Mouse (Mus musculus): Measurements from ENCODE around the gene Chil1. TPM values are rescaled to one million over a fixed set of nuclear protein-coding genes. Genes with fewer than 3 reads are reported as not detected.

Gene Chil1
- 0.85 and 1.4 TPM in 2 replicates for polyA plus RNA-seq (2015; fragmentation: Nextera tagmentation; extraction: Ambion mirVana)

DNA sequence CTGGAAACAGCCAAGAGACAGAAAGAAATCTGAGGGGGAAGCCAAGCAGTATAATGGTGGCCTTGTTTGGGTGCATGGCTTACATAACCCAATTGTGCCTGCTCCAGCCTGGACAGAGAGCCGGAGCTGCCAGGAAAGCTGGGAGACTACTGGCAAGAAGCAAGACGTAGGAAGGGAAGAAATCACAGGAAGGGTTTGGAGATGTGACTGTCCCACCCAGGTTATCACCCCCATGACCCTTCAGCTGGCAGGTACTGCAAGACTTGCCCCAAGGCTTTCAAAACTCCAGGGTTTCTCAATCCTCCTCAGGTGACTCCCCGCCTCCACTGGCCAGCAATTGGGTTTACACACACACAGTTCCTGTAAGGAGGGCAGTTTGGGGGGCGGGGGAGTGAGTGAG is at the start of gene Chil1:
Gene Chil1 (plus strand): TSS at position 152 of the 400 bp plus-strand sequence.
- Histone ChIP-seq H3K36me3 (ENCODE audit: insufficient read depth, low read length) (no peaks in the 10 kb centered on the region), H3K27ac (ENCODE audit: low read length) (no peak within 1 kb of the TSS), H3K9me3 (ENCODE audit: low read length) (no peaks in the 10 kb centered on the region), H3K9ac (replicated peaks; ENCODE audit: low read length) (no peak within 1 kb of the TSS), H3K4me3 (ENCODE audit: low read length) (no peak within 1 kb of the TSS), H3K27me3 (ENCODE audit: insufficient read depth, low read length) (no peaks in the 10 kb centered on the region), H3K4me1 (ENCODE audit: insufficient read depth, low read length) (no peaks in the 10 kb centered on the region), H3K4me2 (replicated peaks; ENCODE audit: low read depth, low read length) (no peak within 1 kb of the TSS)
- WGBS, result 70% methylated on average over 4 of the region's 4 CpGs
- ATAC-seq (ENCODE audit: low FRiP score, low TSS enrichment), result no peak

DNA sequence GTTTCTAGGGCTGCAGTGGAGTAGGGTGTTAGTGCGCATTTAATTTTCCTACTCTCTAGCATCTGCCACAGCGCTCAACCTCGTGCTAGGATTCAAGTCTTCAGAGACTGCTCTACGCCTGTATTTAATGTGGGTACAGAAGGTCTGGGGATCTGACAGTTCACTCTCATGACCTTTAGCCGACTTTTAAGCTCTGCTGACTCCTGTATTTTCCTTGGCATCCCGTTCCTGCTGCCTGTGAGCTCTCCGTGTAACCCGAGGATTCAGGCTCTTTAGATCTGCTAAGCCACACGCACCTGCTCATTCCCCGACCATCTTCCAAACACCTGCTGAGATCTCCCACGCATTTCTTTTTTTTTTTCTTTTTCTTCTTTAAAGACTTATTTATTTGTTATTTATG is 48.7 kb upstream of the Chil1 start:
- Histone ChIP-seq H3K27me3 (ENCODE audit: insufficient read depth, low read length) (no peaks in the 10 kb centered on the region), H3K27ac (ENCODE audit: low read length) (no peak overlapping the region), H3K9ac (replicated peaks; ENCODE audit: low read length) (no peak overlapping the region), H3K4me3 (ENCODE audit: low read length) (no peak overlapping the region), H3K4me1 (ENCODE audit: insufficient read depth, low read length) (peaks cover 6% of the 10 kb centered on the region; the same call in 1 of the 2 replicates), H3K9me3 (ENCODE audit: low read length) (peaks cover 3% of the 10 kb centered on the region; the same call in 1 of the 2 replicates), H3K4me2 (replicated peaks; ENCODE audit: low read depth, low read length) (no peak overlapping the region), H3K36me3 (ENCODE audit: insufficient read depth, low read length) (no peaks in the 10 kb centered on the region)
- WGBS, result 33% methylated on average over 11 of the region's 11 CpGs
- ATAC-seq (ENCODE audit: low FRiP score, low TSS enrichment), result no peak

DNA sequence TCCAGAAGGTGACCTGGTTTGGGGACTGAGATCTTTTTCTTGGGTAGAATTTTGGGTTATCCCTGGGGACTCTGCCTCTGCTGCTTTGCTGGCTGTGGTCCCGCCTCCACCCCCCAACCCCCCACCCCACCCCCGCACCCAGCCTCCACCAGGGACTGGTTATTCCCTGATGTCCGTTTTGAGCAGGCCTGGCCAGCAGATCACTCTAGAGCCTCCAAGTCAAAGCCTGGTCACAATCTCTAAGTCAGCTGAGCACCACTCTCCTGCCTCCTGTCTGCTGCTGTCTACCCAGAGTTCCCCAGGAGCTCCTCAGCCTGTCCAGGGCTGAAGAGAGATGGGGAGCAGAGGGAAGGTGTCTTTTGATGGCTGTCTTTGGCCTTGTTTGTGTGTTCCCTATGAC is 45.6 kb upstream of the Chil1 start:
- Histone ChIP-seq H3K36me3 (ENCODE audit: insufficient read depth, low read length) (no peaks in the 10 kb centered on the region), H3K4me2 (replicated peaks; ENCODE audit: low read depth, low read length) (no peak overlapping the region), H3K4me3 (ENCODE audit: low read length) (no peak overlapping the region), H3K4me1 (ENCODE audit: insufficient read depth, low read length) (peaks cover 6% of the 10 kb centered on the region; the same call in 1 of the 2 replicates), H3K27me3 (ENCODE audit: insufficient read depth, low read length) (no peaks in the 10 kb centered on the region), H3K27ac (ENCODE audit: low read length) (no peak overlapping the region), H3K9me3 (ENCODE audit: low read length) (no peaks in the 10 kb centered on the region), H3K9ac (replicated peaks; ENCODE audit: low read length) (no peak overlapping the region)
- WGBS, result 63% methylated on average over 3 of the region's 3 CpGs
- no peak for ATAC-seq (ENCODE audit: low FRiP score, low TSS enrichment)

DNA sequence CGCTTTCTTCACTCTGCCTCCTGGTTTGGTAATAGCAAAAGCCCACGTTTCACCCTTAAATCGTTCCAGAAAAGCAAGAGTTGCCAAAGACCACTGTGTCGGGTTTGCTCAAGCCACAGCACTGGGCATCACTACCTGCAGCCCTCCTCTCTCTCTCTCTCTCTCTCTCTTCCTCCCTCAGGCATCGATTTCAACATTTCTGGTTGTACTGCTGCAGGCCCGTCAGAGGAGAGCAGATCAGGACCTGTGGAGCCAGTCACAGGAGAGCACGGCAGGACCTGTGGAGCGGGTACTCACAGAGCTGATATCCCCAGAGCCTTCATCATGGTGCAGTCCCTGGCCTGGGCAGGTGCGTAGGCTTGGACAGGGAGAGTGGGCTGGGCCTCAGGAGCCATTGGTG is 43.6 kb upstream of the Chil1 start:
- Histone ChIP-seq H3K4me1 (ENCODE audit: insufficient read depth, low read length) (peaks cover 3% of the 10 kb centered on the region; the same call in 1 of the 2 replicates), H3K4me3 (ENCODE audit: low read length) (no peak overlapping the region), H3K9ac (replicated peaks; ENCODE audit: low read length) (no peak overlapping the region), H3K27ac (ENCODE audit: low read length) (no peak overlapping the region), H3K4me2 (replicated peaks; ENCODE audit: low read depth, low read length) (no peak overlapping the region), H3K9me3 (ENCODE audit: low read length) (no peaks in the 10 kb centered on the region), H3K36me3 (ENCODE audit: insufficient read depth, low read length) (no peaks in the 10 kb centered on the region), H3K27me3 (ENCODE audit: insufficient read depth, low read length) (no peaks in the 10 kb centered on the region)
- 81% methylated on average over 9 of the region's 9 CpGs for WGBS
- ATAC-seq (ENCODE audit: low FRiP score, low TSS enrichment), result no peak

DNA sequence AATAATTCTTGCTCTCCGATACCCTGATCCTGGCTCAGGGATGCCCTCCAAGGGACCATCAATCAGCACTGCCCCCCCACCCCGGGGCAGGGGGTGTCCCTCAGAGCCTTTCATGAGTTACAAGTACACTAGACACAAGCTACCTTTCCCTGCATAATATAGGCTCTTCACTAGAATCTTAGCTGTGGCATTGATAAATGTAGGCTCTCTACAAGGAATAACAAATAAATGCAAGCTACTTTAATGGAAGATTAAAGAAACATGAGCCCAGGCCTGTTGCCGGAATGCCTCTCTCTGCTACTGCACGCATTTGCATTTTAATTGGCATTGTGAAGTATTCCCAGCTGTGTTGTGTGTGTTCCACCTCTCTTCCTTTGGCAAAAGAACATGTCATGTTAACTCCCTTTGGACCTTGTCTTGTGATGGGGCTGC is 39.6 kb upstream of the Chil1 start:
- ATAC-seq (ENCODE audit: low FRiP score, low TSS enrichment), result no peak
- Histone ChIP-seq H3K9me3 (ENCODE audit: low read length) (no peaks in the 10 kb centered on the region), H3K4me3 (ENCODE audit: low read length) (no peak overlapping the region), H3K4me2 (replicated peaks; ENCODE audit: low read depth, low read length) (no peak overlapping the region), H3K4me1 (ENCODE audit: insufficient read depth, low read length) (no peaks in the 10 kb centered on the region), H3K27ac (ENCODE audit: low read length) (no peak overlapping the region), H3K27me3 (ENCODE audit: insufficient read depth, low read length) (no peaks in the 10 kb centered on the region), H3K9ac (replicated peaks; ENCODE audit: low read length) (no peak overlapping the region), H3K36me3 (ENCODE audit: insufficient read depth, low read length) (no peaks in the 10 kb centered on the region)
- WGBS, result 48% methylated on average over 4 of the region's 4 CpGs

DNA sequence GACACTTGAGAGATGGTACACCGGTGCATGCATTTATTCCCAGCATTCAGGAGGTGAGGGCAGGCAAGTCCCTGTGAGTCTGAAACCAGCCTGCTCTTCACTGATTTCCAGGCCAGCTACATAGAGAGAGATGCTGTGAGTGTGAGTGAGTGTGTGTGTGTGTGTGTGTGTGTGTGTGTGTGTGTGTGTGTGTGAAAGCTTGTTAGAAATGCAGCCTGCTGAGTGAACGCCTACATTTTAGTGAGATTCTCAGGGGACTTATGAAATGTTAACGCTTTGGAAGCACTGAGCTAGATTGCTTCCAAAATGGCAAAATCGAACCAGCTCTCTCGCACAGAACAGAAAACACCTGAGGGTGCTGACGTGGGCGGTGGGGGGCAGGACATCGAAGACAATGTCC is 35.9 kb upstream of the Chil1 start:
- Histone ChIP-seq H3K9me3 (ENCODE audit: low read length) (no peaks in the 10 kb centered on the region), H3K4me1 (ENCODE audit: insufficient read depth, low read length) (no peaks in the 10 kb centered on the region), H3K4me3 (ENCODE audit: low read length) (no peak overlapping the region), H3K9ac (replicated peaks; ENCODE audit: low read length) (no peak overlapping the region), H3K36me3 (ENCODE audit: insufficient read depth, low read length) (no peaks in the 10 kb centered on the region), H3K27me3 (ENCODE audit: insufficient read depth, low read length) (no peaks in the 10 kb centered on the region), H3K4me2 (replicated peaks; ENCODE audit: low read depth, low read length) (no peak overlapping the region), H3K27ac (ENCODE audit: low read length) (no peak overlapping the region)
- no peak for ATAC-seq (ENCODE audit: low FRiP score, low TSS enrichment)
- WGBS, result 87% methylated on average over 8 of the region's 8 CpGs

DNA sequence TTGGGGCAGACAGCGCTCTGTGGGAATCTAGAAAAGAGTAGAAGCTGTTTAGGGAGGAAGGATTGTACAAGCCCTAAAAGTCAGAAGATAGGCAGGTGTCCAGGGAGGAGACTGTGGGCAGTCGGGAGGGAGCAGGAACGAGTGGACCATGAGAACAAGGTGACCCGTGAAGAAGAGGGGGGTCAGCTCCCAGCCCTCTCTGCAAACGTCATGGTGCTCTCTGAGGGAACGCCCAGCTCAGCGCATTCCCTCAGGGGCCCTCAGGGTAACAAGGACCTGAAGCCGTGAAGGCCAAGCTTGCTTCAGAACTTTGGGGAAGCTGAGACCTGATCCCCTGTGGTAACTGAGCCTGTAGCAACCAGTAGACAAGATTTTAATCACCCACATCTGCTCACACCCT is 31.9 kb upstream of the Chil1 start:
- Histone ChIP-seq H3K9ac (replicated peaks; ENCODE audit: low read length) (no peak overlapping the region), H3K4me2 (replicated peaks; ENCODE audit: low read depth, low read length) (no peak overlapping the region), H3K27ac (ENCODE audit: low read length) (no peak overlapping the region), H3K27me3 (ENCODE audit: insufficient read depth, low read length) (no peaks in the 10 kb centered on the region), H3K4me3 (ENCODE audit: low read length) (no peak overlapping the region), H3K4me1 (ENCODE audit: insufficient read depth, low read length) (no peaks in the 10 kb centered on the region), H3K36me3 (ENCODE audit: insufficient read depth, low read length) (no peaks in the 10 kb centered on the region), H3K9me3 (ENCODE audit: low read length) (peaks cover 4% of the 10 kb centered on the region)
- WGBS, result 35% methylated on average over 8 of the region's 8 CpGs
- peak; percentile 52; the same call in 1 of the 2 replicates for ATAC-seq (ENCODE audit: low FRiP score, low TSS enrichment)

DNA sequence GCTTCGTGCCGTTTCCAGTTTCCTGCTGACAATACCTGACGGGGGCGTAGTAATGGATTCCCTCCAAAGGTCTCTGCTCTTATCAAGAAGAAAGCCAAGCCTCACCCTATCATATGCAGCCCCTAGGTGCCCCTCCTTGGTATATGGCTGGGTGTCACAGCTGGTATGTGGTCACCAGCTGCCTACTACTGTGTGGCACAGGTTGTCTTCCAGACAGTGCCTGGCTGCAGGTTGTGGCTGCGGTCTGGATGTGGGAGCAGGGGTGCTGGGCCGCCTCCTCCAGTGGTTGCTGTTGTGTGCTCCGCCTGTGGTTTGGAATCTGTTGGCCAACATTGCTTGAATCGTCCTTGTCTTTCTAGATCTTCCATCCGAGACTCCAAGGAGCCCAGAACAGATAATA is 31.2 kb upstream of the Chil1 start:
- ATAC-seq (ENCODE audit: low FRiP score, low TSS enrichment), result 0 out of 2 replicates have a peak, but pooled peaks have one; percentile 18
- Histone ChIP-seq H3K4me2 (replicated peaks; ENCODE audit: low read depth, low read length) (no peak overlapping the region), H3K27me3 (ENCODE audit: insufficient read depth, low read length) (no peaks in the 10 kb centered on the region), H3K36me3 (ENCODE audit: insufficient read depth, low read length) (no peaks in the 10 kb centered on the region), H3K4me3 (ENCODE audit: low read length) (no peak overlapping the region), H3K9me3 (ENCODE audit: low read length) (peaks cover 5% of the 10 kb centered on the region), H3K9ac (replicated peaks; ENCODE audit: low read length) (no peak overlapping the region), H3K27ac (ENCODE audit: low read length) (no peak overlapping the region), H3K4me1 (ENCODE audit: insufficient read depth, low read length) (no peaks in the 10 kb centered on the region)
- WGBS, result 92% methylated on average over 9 of the region's 9 CpGs

DNA sequence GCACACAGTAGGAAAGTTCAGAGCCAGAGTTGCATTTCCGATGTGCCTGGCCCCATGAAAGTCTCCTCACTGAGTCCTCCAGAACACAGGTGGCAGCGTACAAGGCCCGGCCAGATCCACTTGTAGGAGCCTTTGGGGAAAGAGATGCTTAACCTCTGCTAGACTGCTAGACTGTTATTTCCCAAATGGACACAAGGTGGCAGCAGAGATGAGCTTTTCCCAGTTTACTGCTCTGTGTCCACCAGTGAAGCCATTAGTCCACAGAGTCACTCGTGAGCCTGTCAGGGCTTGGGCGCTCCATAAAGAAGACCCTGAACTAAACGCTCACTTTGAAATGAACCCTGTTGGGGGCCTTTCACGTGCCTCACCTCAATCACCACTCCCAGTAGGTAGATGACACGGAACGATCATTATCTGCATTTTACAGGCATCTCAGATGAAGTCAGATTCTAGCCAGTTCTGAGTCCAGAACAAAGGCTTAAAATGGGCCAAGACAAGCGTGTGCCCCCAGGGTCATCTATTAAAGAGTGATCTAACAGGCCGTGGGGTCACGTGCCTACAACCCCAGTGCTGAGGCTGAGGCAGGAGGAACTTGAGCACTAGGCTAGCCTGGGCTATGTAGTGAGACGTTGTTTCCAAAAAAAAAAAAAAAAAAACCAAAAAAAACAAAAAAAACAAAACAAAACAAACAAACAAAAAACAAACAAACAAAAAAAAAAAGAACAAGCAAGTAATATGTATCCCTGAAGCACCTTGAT is 30.1 kb upstream of the Chil1 start:
- Histone ChIP-seq H3K27ac (ENCODE audit: low read length) (no peak overlapping the region), H3K4me3 (ENCODE audit: low read length) (no peak overlapping the region), H3K9me3 (ENCODE audit: low read length) (peaks cover 5% of the 10 kb centered on the region), H3K36me3 (ENCODE audit: insufficient read depth, low read length) (no peaks in the 10 kb centered on the region), H3K27me3 (ENCODE audit: insufficient read depth, low read length) (no peaks in the 10 kb centered on the region), H3K9ac (replicated peaks; ENCODE audit: low read length) (no peak overlapping the region), H3K4me2 (replicated peaks; ENCODE audit: low read depth, low read length) (no peak overlapping the region), H3K4me1 (ENCODE audit: insufficient read depth, low read length) (no peaks in the 10 kb centered on the region)
- peak; percentile 81 for ATAC-seq (ENCODE audit: low FRiP score, low TSS enrichment)
- 27% methylated on average over 13 of the region's 13 CpGs for WGBS

Measured in kidney, embryonic 16.5 days (tissue).